Mouse (Mus musculus): ENCODE measurements around the gene Stra8. TPM values are rescaled to one million over a fixed set of nuclear protein-coding genes. Genes with fewer than 3 reads are reported as not detected.

Gene Stra8
- polyA plus RNA-seq, 1 experiment from 2014 or later: not detected

Other genes with a start within 250 kb of the Stra8 start
- gene Agbl3, start 139.7 kb upstream of the Stra8 start, polyA plus RNA-seq (2015; fragmentation: Nextera tagmentation; extraction: Ambion mirVana): 2.6 and 2.9 TPM in 2 replicates
- 8.8 and 10.0 TPM in 2 replicates for gene Tmem140, start 57.0 kb upstream of the Stra8 start, polyA plus RNA-seq (2015; fragmentation: Nextera tagmentation; extraction: Ambion mirVana)
- 5.7 and 5.9 TPM in 2 replicates for gene Cyren, start 42.1 kb upstream of the Stra8 start, polyA plus RNA-seq (2015; fragmentation: Nextera tagmentation; extraction: Ambion mirVana)
- gene Wdr91, start 9.3 kb upstream of the Stra8 start, polyA plus RNA-seq (2015; fragmentation: Nextera tagmentation; extraction: Ambion mirVana): 9.6 and 10.3 TPM in 2 replicates
- 0.08 and 0.14 TPM in 2 replicates for gene Slc23a4, start 68.2 kb downstream of the Stra8 start, polyA plus RNA-seq (2015; fragmentation: Nextera tagmentation; extraction: Ambion mirVana)
- 11.0 and 12.5 TPM in 2 replicates for gene Cnot4, start 213.6 kb downstream of the Stra8 start, polyA plus RNA-seq (2015; fragmentation: Nextera tagmentation; extraction: Ambion mirVana)